Mouse (Mus musculus) kidney, adult 2 months (tissue): ENCODE measurements around the gene Apon. TPM values are rescaled to one million over a fixed set of nuclear protein-coding genes. Genes with fewer than 3 reads are reported as not detected.
A peak's percentile ranks its signal among the peaks of the same experiment; 100 is the strongest.

Experiments used
- DNase-seq: peaks from one replicate; pipeline ENCODE4 v3.0.0; 2021
- H3K27ac ChIP-seq: fragments of 200-500 bp; 2 replicates; pipeline ENCODE4 v1.5.1; 2012; ENCODE audit warnings: low read depth, low read length, control low read depth, inconsistent platforms; ENCODE audit not compliant: insufficient read depth
- H3K27me3 ChIP-seq: fragments of 200-500 bp; replicated peaks from 2 replicates; pipeline ENCODE4 v1.6.1; 2012; ENCODE audit warnings: mild to moderate bottlenecking, moderate library complexity, low read length, inconsistent platforms; ENCODE audit not compliant: control insufficient read depth, insufficient read depth
- H3K36me3 ChIP-seq: fragments of 200-500 bp; 2 replicates; pipeline ENCODE4 v1.6.1; 2012; ENCODE audit warnings: mild to moderate bottlenecking, moderate library complexity, low read length, inconsistent platforms; ENCODE audit not compliant: control insufficient read depth, insufficient read depth
- H3K4me1 ChIP-seq: fragments of 200-500 bp; 2 replicates; pipeline ENCODE4 v1.6.1; 2011; ENCODE audit warnings: low read length; ENCODE audit not compliant: control insufficient read depth, insufficient read depth
- H3K4me3 ChIP-seq: fragments of 200-500 bp; 2 replicates; pipeline ENCODE4 v1.5.1; 2011; ENCODE audit warnings: mild to moderate bottlenecking, low read depth, low read length, control low read depth; ENCODE audit not compliant: insufficient read depth
- CTCF ChIP-seq: fragments of 200-500 bp; conservative IDR thresholded peaks from 2 replicates; pipeline ENCODE4 v1.5.1; 2011; ENCODE audit warnings: low read depth, mild to moderate bottlenecking, control low read depth, low read length, moderate library complexity, mixed read lengths; ENCODE audit not compliant: insufficient read depth, insufficient read length
- POLR2A ChIP-seq: fragments of 200-500 bp; IDR thresholded peaks from one replicate; pipeline ENCODE4 v1.6.1; 2011; ENCODE audit warnings: low read depth, low read length, control low read depth
- WGBS: fragments of 180-500 bp; shearing (Covaris S2); methylation state at CpG from one replicate; pipeline ENCODE4 v1.1.7; 2018; 5-methylcytosine and 5-hydroxymethylcytosine counted together
- polyA plus RNA-seq: library from polyadenylated mRNA; depleted of rRNA; stranded (reverse); fragments of >200 nt; gene quantifications from 2 replicates; pipeline ENCODE4 v1.2.3, GENCODE M21; 2012

Gene Apon
- polyA plus RNA-seq, 1 experiment: not detected

GRCm38 (mm10) chr10:128225538-128225937, 28.4 kb upstream of the Apon start, which contains the start of gene Mip:
Mip (plus strand) TSS chr10:128225838.
- Histone ChIP-seq H3K27me3 (no peaks in the 10 kb centered on the region), H3K36me3 (no peaks in the 10 kb centered on the region), H3K4me1 (no peaks in the 10 kb centered on the region), H3K4me3 (no peak within 1 kb of the TSS), H3K27ac (no peak within 1 kb of the TSS)
- no peak for TF ChIP-seq POLR2A
- 56% methylated on average over 4 of the region's 4 CpGs for WGBS
- DNase-seq: no peak

GRCm38 (mm10) chr10:128227592-128227991, 26.3 kb upstream of the Apon start:
- DNase-seq: no peak
- no peaks in the 10 kb centered on the region for H3K36me3 ChIP-seq
- no peak for TF ChIP-seq POLR2A
- no peak for TF ChIP-seq CTCF
- no peaks in the 10 kb centered on the region for H3K27me3 ChIP-seq
- no peaks in the 10 kb centered on the region for H3K4me1 ChIP-seq
- 76% methylated on average over 9 of the region's 9 CpGs for WGBS
- no peak overlapping the region for H3K27ac ChIP-seq
- H3K4me3 ChIP-seq: no peak overlapping the region

- no peaks in the 10 kb centered on the region for H3K36me3 ChIP-seq
- no peak for DNase-seq
- H3K27ac ChIP-seq: no peak overlapping the region
- WGBS: 88% methylated on average over 8 of the region's 8 CpGs
- H3K4me1 ChIP-seq: no peaks in the 10 kb centered on the region
- no peak for TF ChIP-seq CTCF
- TF ChIP-seq POLR2A: no peak
- no peaks in the 10 kb centered on the region for H3K27me3 ChIP-seq
- no peak overlapping the region for H3K4me3 ChIP-seq
These were observed 25.9 kb upstream of the Apon start for GRCm38 (mm10) chr10:128228009-128228408.

GRCm38 (mm10) chr10:128230582-128230981, 23.3 kb upstream of the Apon start:
- 81% methylated on average over 12 of the region's 12 CpGs for WGBS
- no peak for TF ChIP-seq CTCF
- no peak for TF ChIP-seq POLR2A
- H3K27ac ChIP-seq: no peak overlapping the region

GRCm38 (mm10) chr10:128231146-128231545, 22.8 kb upstream of the Apon start:
- no peak for TF ChIP-seq CTCF
- TF ChIP-seq POLR2A: no peak
- H3K27ac ChIP-seq: no peak overlapping the region
- 9% methylated on average over 5 of the region's 5 CpGs for WGBS
- no peak for DNase-seq
- H3K27me3 ChIP-seq: no peaks in the 10 kb centered on the region
- no peaks in the 10 kb centered on the region for H3K4me1 ChIP-seq
- no peaks in the 10 kb centered on the region for H3K36me3 ChIP-seq
- H3K4me3 ChIP-seq: no peak overlapping the region

More at GRCm38 (mm10) chr10:128230582-128230981, 23.3 kb upstream of the Apon start:
- no peaks in the 10 kb centered on the region for H3K36me3 ChIP-seq
- no peak for DNase-seq
- no peaks in the 10 kb centered on the region for H3K27me3 ChIP-seq
- H3K4me3 ChIP-seq: no peak overlapping the region
- no peaks in the 10 kb centered on the region for H3K4me1 ChIP-seq

- TF ChIP-seq POLR2A (peak; percentile 24), CTCF (no peak)
- under 1% methylated on average over 58 of the region's 58 CpGs for WGBS
- Histone ChIP-seq H3K36me3 (no peaks in the 10 kb centered on the region), H3K4me3 (peak within 1 kb of the TSS; percentile 98), H3K4me1 (no peaks in the 10 kb centered on the region), H3K27ac (peak within 1 kb of the TSS; percentile 91), H3K27me3 (no peaks in the 10 kb centered on the region)
- peak; percentile 90 for DNase-seq
These were observed 22.0 kb upstream of the Apon start, which contains the start of gene Timeless for GRCm38 (mm10) chr10:128231697-128232419. Timeless (plus strand) TSS chr10:128232065.

GRCm38 (mm10) chr10:128232420-128232985, 21.4 kb upstream of the Apon start:
- 0% methylated on average over 14 of the region's 14 CpGs for WGBS
- peak overlapping the region; percentile 98 for H3K4me3 ChIP-seq
- no peaks in the 10 kb centered on the region for H3K36me3 ChIP-seq
- peak overlapping the region; percentile 91 for H3K27ac ChIP-seq
- no peaks in the 10 kb centered on the region for H3K27me3 ChIP-seq
- TF ChIP-seq CTCF (peak; percentile 90), POLR2A (no peak)
- no peaks in the 10 kb centered on the region for H3K4me1 ChIP-seq
- peak; percentile 86 for DNase-seq
